Comparison of ENCODE assay signal across 10 mouse cellular contexts in the genomic region with DNA sequence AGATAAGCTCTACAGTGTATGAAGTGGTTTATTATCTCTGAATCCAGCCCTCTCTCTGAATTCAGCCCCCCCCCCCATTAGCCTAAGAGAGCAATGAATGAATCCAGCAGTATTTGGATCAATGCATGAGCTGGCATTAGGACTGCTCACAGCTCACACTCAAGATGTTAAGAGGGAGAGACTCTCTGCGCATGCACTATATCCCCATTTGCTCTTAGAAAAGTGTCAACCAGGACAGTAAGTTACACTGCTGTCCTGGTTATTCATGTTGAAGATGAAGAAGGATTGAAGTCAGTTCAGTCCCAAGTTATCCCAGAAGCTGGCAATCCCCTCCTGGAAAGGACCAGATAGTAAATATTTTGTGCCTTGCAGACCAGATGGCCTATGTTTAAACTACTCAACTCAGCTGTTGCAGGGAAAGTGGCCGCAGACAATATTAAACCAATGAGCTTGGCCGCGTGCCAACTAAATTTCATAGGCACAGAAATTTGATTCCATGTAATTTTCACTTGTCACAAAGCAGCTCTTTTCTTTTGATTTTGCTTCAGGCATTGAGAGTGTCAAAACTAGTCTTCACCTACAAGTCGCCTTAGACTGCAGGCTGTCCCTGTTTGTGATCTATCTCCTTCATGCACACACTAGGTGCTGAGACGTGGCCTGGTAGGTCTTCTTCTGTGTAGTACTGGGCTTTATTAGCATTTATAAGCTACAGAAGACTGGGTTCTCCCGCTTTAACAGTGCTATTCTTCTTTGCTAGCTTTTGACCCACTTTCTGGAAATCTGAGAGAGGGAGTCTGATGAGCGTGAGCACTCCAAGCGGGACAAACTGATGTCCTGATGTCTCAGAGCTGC.
DNase-seq lines count a peak whose midpoint lies in the region.
"Had no signal": no experiment of that assay in that cellular context is flagged by ENCODE, and none has a peak within 500 bp of the region (broad histone marks: within the 10 kb centered on the region; RNA-seq: fewer than 3 reads in every experiment).

No protein-coding gene starts in this region.

- peak; percentile 23 for DNase-seq in gastrocnemius, postnatal 10 days
- no peak for DNase-seq in gastrocnemius, postnatal 14 days
- peak; percentile 54 for DNase-seq in left cerebral cortex, postnatal 4 days
- no peak for DNase-seq in left cerebral cortex, adult 9 months (ENCODE audit: low spot score in 2 of 2)
- DNase-seq in testis, postnatal 10 days (ENCODE audit: low spot score) = peak; percentile 46
- no peak for DNase-seq in testis, postnatal 14 days (ENCODE audit: low spot score)
- DNase-seq in natural killer cell, adult 2 months (ENCODE audit: low spot score in 2 of 2) = no peak
- DNase-seq in B cell, adult 2 months = no peak
- DNase-seq: cerebellum, postnatal 36 days; gastrocnemius, postnatal 36 days had no signal

- intact Hi-C loops in gastrocnemius, postnatal 14 days (cut with DNase I; ENCODE audit: low total_unique reads) = no loop called here
- intact Hi-C loops in left cerebral cortex, postnatal 4 days (cut with DNase I) = no loop called here

Comparison
In these comparisons a context has a peak if more than half of its experiments do, and no peak if none do; other contexts are left out.
1. DNase-seq: peak in gastrocnemius, postnatal 10 days (single experiment), left cerebral cortex, postnatal 4 days (single experiment) and testis, postnatal 10 days (single experiment); none in gastrocnemius, postnatal 14 days (single experiment), left cerebral cortex, adult 9 months (0 of 2), testis, postnatal 14 days (single experiment), natural killer cell, adult 2 months (0 of 2) and B cell, adult 2 months (0 of 2).